Mouse (Mus musculus) liver, adult 10 weeks (tissue): ENCODE results near the gene Ccnjl. TPM values are rescaled to one million over a fixed set of nuclear protein-coding genes. Genes with fewer than 3 reads are reported as not detected.

ENCODE experiments used
- polyA plus RNA-seq: library from polyadenylated mRNA; stranded (reverse); fragments of 350-450 nt; fragmentation: Illumina TruSeq; extraction: RNeasy Lipid Tissue Mini Kit (QIAGEN cat#74804); gene quantifications from one replicate; pipeline ENCODE4 v1.2.3, GENCODE M21; 2014; ENCODE audit warnings: low read depth, low replicate concordance

Ccnjl gene
- polyA plus RNA-seq, result 0.32 TPM

GRCm38 (mm10) chr11:43528683-43529499, at the start of gene Ccnjl:
Gene Ccnjl (plus strand): TSS chr11:43528784.

GRCm38 (mm10) chr11:43586324-43587090, 57.9 kb downstream of the Ccnjl start, which contains the start of gene 4933415A04Rik:
Gene 4933415A04Rik (plus strand): TSS chr11:43587040.

GRCm38 (mm10) chr11:43601440-43601839, 72.9 kb downstream of the Ccnjl start, which contains the start of gene Fabp6:
Gene Fabp6 (minus strand): TSS chr11:43601540.

Other genes starting within 250 kb of the Ccnjl start
- 34.5 TPM for gene Pttg1, start 102.5 kb upstream of the Ccnjl start, polyA plus RNA-seq
- 32.8 TPM for gene Slu7, start 95.0 kb upstream of the Ccnjl start, polyA plus RNA-seq
- gene C1qtnf2, start 54.5 kb upstream of the Ccnjl start, polyA plus RNA-seq, result not detected
- not detected for gene 4933415A04Rik, start 58.3 kb downstream of the Ccnjl start, polyA plus RNA-seq
- gene Fabp6, start 72.8 kb downstream of the Ccnjl start, polyA plus RNA-seq, result not detected
- 13.8 TPM for gene Pwwp2a, start 153.2 kb downstream of the Ccnjl start, polyA plus RNA-seq
- gene Ttc1, start 219.2 kb downstream of the Ccnjl start, polyA plus RNA-seq, result 28.7 TPM